Mouse (Mus musculus): ENCODE results near the gene Ppp1r36. TPM values are rescaled to one million over a fixed set of nuclear protein-coding genes. Genes with fewer than 3 reads are reported as not detected.

Gene Ppp1r36
- total RNA-seq, 2 experiments from 2014 or later: 0.18 TPM; not detected in 1

Other genes starting within 250 kb of the Ppp1r36 start
- gene Esr2, start 240.3 kb upstream of the Ppp1r36 start, total RNA-seq (2021): not detected
- gene Tex21, start 170.8 kb upstream of the Ppp1r36 start, total RNA-seq (2021): not detected
- gene Mthfd1, start 162.2 kb upstream of the Ppp1r36 start, total RNA-seq (2021): 10 to 100 TPM; 25.6 to 27.9 TPM
- under 1 TPM; 0.46 to 0.52 TPM for gene Akap5, start 92.6 kb upstream of the Ppp1r36 start, total RNA-seq (2021)
- gene Zbtb25, start 47.9 kb upstream of the Ppp1r36 start, total RNA-seq (2021): 1 to 10 TPM; 5.2 to 5.8 TPM
- gene Zbtb1, start 47.3 kb upstream of the Ppp1r36 start, total RNA-seq (2021): 1 to 10 TPM; 2.9 to 3.0 TPM
- gene Hspa2, start 13.4 kb upstream of the Ppp1r36 start, total RNA-seq (2021): 1 to 10 TPM; 5.4 to 6.2 TPM
- 10 to 100 TPM; 10.6 to 11.4 TPM for gene Plekhg3, start 113.4 kb downstream of the Ppp1r36 start, total RNA-seq (2021)

Measured in heart, adult 18-20 months (tissue).